ENCODE assay signal across 8 mouse cellular contexts in the genomic region with DNA sequence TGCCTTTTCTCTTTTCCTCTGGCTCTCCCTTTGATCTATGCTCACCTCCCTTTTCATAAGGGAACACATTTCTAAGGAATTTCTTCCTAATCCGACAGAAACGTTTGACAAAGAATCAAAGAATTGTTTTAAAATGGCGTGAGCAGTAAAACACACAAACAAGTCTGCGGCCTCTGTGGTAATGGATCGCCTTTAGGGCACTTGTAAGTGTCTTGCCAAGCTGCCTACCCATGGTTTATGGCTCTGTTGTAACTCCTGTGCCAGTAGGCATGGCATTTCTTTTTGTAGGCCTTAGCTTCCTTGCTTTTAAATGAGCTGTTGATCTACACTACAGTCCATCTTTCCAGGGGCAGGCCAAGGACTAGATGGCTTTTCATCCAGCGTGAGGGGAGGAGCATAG. TPM values are rescaled to one million over a fixed set of nuclear protein-coding genes. Genes with fewer than 3 reads are reported as not detected.
DNase-seq lines count a peak whose midpoint lies in the region; ATAC-seq and TF ChIP-seq lines count a peak whose summit lies in the region.

No protein-coding gene starts in this region.

- no peak for ATAC-seq in neural tube, embryonic 11.5 days (ENCODE audit: insufficient read depth, low FRiP score, low TSS enrichment)
- ATAC-seq in liver, embryonic 11.5 days (replicated peaks; ENCODE audit: low FRiP score), result no peak

- H3K9ac ChIP-seq in neural tube, embryonic 11.5 days (ENCODE audit: low read length), result peak overlapping the region; percentile 74; the same call in 1 of the 2 replicates
- H3K9ac ChIP-seq in liver, embryonic 11.5 days (ENCODE audit: low read depth, low read length), result no peak overlapping the region

- H3K9me3 ChIP-seq in neural tube, embryonic 11.5 days (ENCODE audit: control insufficient read depth, low read length), result no peaks in the 10 kb centered on the region
- H3K9me3 ChIP-seq in liver, embryonic 11.5 days (ENCODE audit: control insufficient read depth, low read length), result no peaks in the 10 kb centered on the region

- H3K27me3 ChIP-seq in cerebellum, adult 2 months (ENCODE audit: control insufficient read depth, insufficient read depth, low read length), result no peaks in the 10 kb centered on the region
- no peaks in the 10 kb centered on the region for H3K27me3 ChIP-seq in neural tube, embryonic 11.5 days (ENCODE audit: control insufficient read depth, insufficient read depth, low read length)
- H3K27me3 ChIP-seq in liver, embryonic 11.5 days (replicated peaks; ENCODE audit: control insufficient read depth, insufficient read depth, low read length), result peaks cover 30% of the 10 kb centered on the region

- 48% methylated on average over 6 of the region's 6 CpGs for WGBS in cerebellum, adult 2 months
- WGBS in neural tube, embryonic 11.5 days, result 15% methylated on average over 6 of the region's 6 CpGs
- 34% methylated on average over 6 of the region's 6 CpGs for WGBS in liver, embryonic 11.5 days

- H3K4me1 ChIP-seq in cerebellum, adult 2 months (ENCODE audit: control insufficient read depth, insufficient read depth, low read length), result peaks cover 13% of the 10 kb centered on the region; the same call in 1 of the 2 replicates
- H3K4me1 ChIP-seq in neural tube, embryonic 11.5 days (ENCODE audit: control insufficient read depth, insufficient read depth, low read length), result no peaks in the 10 kb centered on the region
- no peaks in the 10 kb centered on the region for H3K4me1 ChIP-seq in liver, embryonic 11.5 days (replicated peaks; ENCODE audit: control insufficient read depth, insufficient read depth, low read length)

- peak overlapping the region; percentile 89 for H3K4me2 ChIP-seq in neural tube, embryonic 11.5 days (ENCODE audit: low read depth)
- peak overlapping the region; percentile 85 for H3K4me2 ChIP-seq in liver, embryonic 11.5 days

- H3K4me3 ChIP-seq in cerebellum, adult 2 months (replicated peaks; ENCODE audit: insufficient read depth, low read depth, low read length), result peak overlapping the region; percentile 65
- peak overlapping the region; percentile 78 for H3K4me3 ChIP-seq in neural tube, embryonic 11.5 days (ENCODE audit: low read depth, low read length)
- peak overlapping the region; percentile 64 for H3K4me3 ChIP-seq in liver, embryonic 11.5 days (ENCODE audit: low read depth, low read length)

- TF ChIP-seq POLR2A in cerebellum, adult 2 months (IDR thresholded peaks at IDR 0.05; ENCODE audit: borderline replicate concordance, insufficient read depth, low read length), result no peak

- peak overlapping the region; percentile 87; the same call in 1 of the 2 replicates for H3K27ac ChIP-seq in cerebellum, adult 2 months (ENCODE audit: insufficient read depth, low read length)
- H3K27ac ChIP-seq in neural tube, embryonic 11.5 days (ENCODE audit: low read depth, low read length), result no peak overlapping the region
- H3K27ac ChIP-seq in liver, embryonic 11.5 days (ENCODE audit: low read depth, low read length), result no peak overlapping the region

- DNase-seq in cerebellum, adult 2 months, result no peak
- no peak for DNase-seq in cerebellum, postnatal 36 days
- DNase-seq in neural tube, embryonic 11.5 days (ENCODE audit: low spot score), result no peak
- DNase-seq in neural tube, embryonic 10.5 days (ENCODE audit: extremely low spot score, low spot score), result no peak
- no peak for DNase-seq in liver, embryonic 11.5 days (ENCODE audit: low spot score)
- DNase-seq in B cell, adult 2 months, result no peak
- DNase-seq in right cerebral cortex, adult 18-20 months, result no peak
- DNase-seq in thymus, postnatal 36 days, result no peak

- TF ChIP-seq CTCF in cerebellum, adult 2 months (IDR thresholded peaks at IDR 0.05; ENCODE audit: borderline replicate concordance, insufficient read depth, low read depth, low read length), result no peak

- H3K36me3 ChIP-seq in neural tube, embryonic 11.5 days (ENCODE audit: control insufficient read depth, insufficient read depth, low read length), result no peaks in the 10 kb centered on the region
- no peaks in the 10 kb centered on the region for H3K36me3 ChIP-seq in liver, embryonic 11.5 days (ENCODE audit: control insufficient read depth, insufficient read depth, low read length)

RNA-seq across cellular contexts. Expression of a gene that starts 0.8 kb away (rescaled TPM):
- polyA plus RNA-seq in cerebellum, adult 2 months (2012; rRNA removed), result 108 and 112 TPM in 2 replicates
- polyA plus RNA-seq in neural tube, embryonic 11.5 days (2014; fragmentation: Nextera tagmentation; extraction: Ambion mirVana), result 26.0 and 26.2 TPM in 2 replicates
- polyA plus RNA-seq in liver, embryonic 11.5 days (2014; fragmentation: Nextera tagmentation; extraction: Ambion mirVana), result 7.4 and 7.5 TPM in 2 replicates
